Mouse (Mus musculus): ENCODE data around the gene Tctex1d4.

Tctex1d4 gene

GRCm38 (mm10) chr4:117126675-117127290 lies at the start of gene Tctex1d4:
Tctex1d4 (plus strand) TSS chr4:117126794.
- DNase-seq (ENCODE audit: low spot score in 2 of 2), result no peak

- DNase-seq (ENCODE audit: low spot score in 2 of 2), result no peak
Observed at GRCm38 (mm10) chr4:117087948-117088640, 38.5 kb upstream of the Tctex1d4 start.

GRCm38 (mm10) chr4:117090586-117090985 lies 36.0 kb upstream of the Tctex1d4 start:
- DNase-seq (ENCODE audit: low spot score in 2 of 2), result no peak

GRCm38 (mm10) chr4:117094626-117095361 lies 31.8 kb upstream of the Tctex1d4 start:
- no peak for DNase-seq (ENCODE audit: low spot score in 2 of 2)

GRCm38 (mm10) chr4:117095551-117096452 lies 30.8 kb upstream of the Tctex1d4 start, which contains the start of gene Ptch2:
Ptch2 (plus strand) TSS chr4:117096075.
- peak; percentile 67 to 89 for DNase-seq (ENCODE audit: low spot score in 2 of 2)

GRCm38 (mm10) chr4:117096666-117097065 lies 29.9 kb upstream of the Tctex1d4 start:
- no peak for DNase-seq (ENCODE audit: low spot score in 2 of 2)

GRCm38 (mm10) chr4:117097969-117098763 lies 28.4 kb upstream of the Tctex1d4 start:
- DNase-seq (ENCODE audit: low spot score in 2 of 2), result no peak

- no peak for DNase-seq (ENCODE audit: low spot score in 2 of 2)
Observed at GRCm38 (mm10) chr4:117098764-117099036, 27.9 kb upstream of the Tctex1d4 start.

- DNase-seq (ENCODE audit: low spot score in 2 of 2), result no peak
Observed at GRCm38 (mm10) chr4:117100036-117100435, 26.6 kb upstream of the Tctex1d4 start.

- DNase-seq (ENCODE audit: low spot score in 2 of 2), result peak in 1 of 2 experiments; percentile 47
Observed at GRCm38 (mm10) chr4:117101218-117101617, 25.4 kb upstream of the Tctex1d4 start.

- no peak for DNase-seq (ENCODE audit: low spot score in 2 of 2)
Observed at GRCm38 (mm10) chr4:117104672-117105071, 21.9 kb upstream of the Tctex1d4 start.

GRCm38 (mm10) chr4:117105127-117105526 lies 21.5 kb upstream of the Tctex1d4 start:
- no peak for DNase-seq (ENCODE audit: low spot score in 2 of 2)

- no peak for DNase-seq (ENCODE audit: low spot score in 2 of 2)
Observed at GRCm38 (mm10) chr4:117107813-117108523, 18.6 kb upstream of the Tctex1d4 start.

- no peak for DNase-seq (ENCODE audit: low spot score in 2 of 2)
Observed at GRCm38 (mm10) chr4:117108524-117108849, 18.1 kb upstream of the Tctex1d4 start.

GRCm38 (mm10) chr4:117109330-117109729 lies 17.3 kb upstream of the Tctex1d4 start:
- DNase-seq (ENCODE audit: low spot score in 2 of 2), result no peak

- no peak for DNase-seq (ENCODE audit: low spot score in 2 of 2)
Observed at GRCm38 (mm10) chr4:117110249-117110648, 16.3 kb upstream of the Tctex1d4 start.

GRCm38 (mm10) chr4:117110985-117111384 lies 15.6 kb upstream of the Tctex1d4 start:
- no peak for DNase-seq (ENCODE audit: low spot score in 2 of 2)

- no peak for DNase-seq (ENCODE audit: low spot score in 2 of 2)
Observed at GRCm38 (mm10) chr4:117113237-117113636, 13.4 kb upstream of the Tctex1d4 start.

GRCm38 (mm10) chr4:117115592-117115991 lies 11.0 kb upstream of the Tctex1d4 start:
- no peak for DNase-seq (ENCODE audit: low spot score in 2 of 2)

- no peak for DNase-seq (ENCODE audit: low spot score in 2 of 2)
Observed at GRCm38 (mm10) chr4:117117931-117118330, 8.7 kb upstream of the Tctex1d4 start.

Data from cerebellum, postnatal 4 days (tissue).